Mouse (Mus musculus): ENCODE measurements at regions not wholly inside any gene's neighbourhood (a gene's known extent, or its start where the extent isn't known, plus 50 kb on each side); places are given as distances from the start of the nearest gene placed in this dataset.
A peak's percentile ranks its signal among the peaks of the same experiment; 100 is the strongest.

DNA sequence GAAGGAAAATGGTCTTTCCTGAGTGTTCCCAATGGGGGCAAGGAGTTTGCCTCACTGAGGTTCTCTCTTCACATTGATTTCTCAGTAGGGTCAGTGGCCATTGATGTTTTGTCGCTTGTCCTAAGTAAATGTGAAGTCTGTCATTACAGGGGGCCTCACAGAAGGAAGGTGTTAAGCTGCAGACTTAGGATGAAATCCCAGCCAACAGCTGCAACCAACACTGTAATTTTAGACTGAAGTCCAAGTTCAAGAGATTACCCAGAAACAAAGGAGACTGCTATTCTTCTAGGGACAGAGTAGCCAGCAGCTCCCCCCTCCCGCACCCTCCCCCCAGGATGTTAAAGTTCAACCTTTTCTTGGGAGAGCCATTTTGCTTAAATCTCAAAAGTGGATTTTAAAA lies 176.0 kb downstream of the Tmsb4x start:
- 88% methylated on average over 2 of the region's 2 CpGs for WGBS
- no peaks in the 10 kb centered on the region for H3K4me1 ChIP-seq (replicated peaks; ENCODE audit: control insufficient read depth, insufficient read depth, low read length)
- 0 out of 2 replicates have a peak, but pooled peaks cover 5% of the 10 kb centered on the region for H3K27me3 ChIP-seq (replicated peaks; ENCODE audit: control insufficient read depth, insufficient read depth, low read length)
- no peak overlapping the region for H3K4me3 ChIP-seq (ENCODE audit: low read depth, low read length)
- H3K9me3 ChIP-seq (ENCODE audit: control insufficient read depth, low read length), result no peaks in the 10 kb centered on the region
- DNase-seq (ENCODE audit: low spot score) (no peak), ATAC-seq (replicated peaks; ENCODE audit: low FRiP score, low TSS enrichment, low read depth) (no peak)
- H3K9ac ChIP-seq (ENCODE audit: low read length), result no peak overlapping the region
- H3K27ac ChIP-seq (ENCODE audit: low read depth), result no peak overlapping the region
- no peak overlapping the region for H3K4me2 ChIP-seq (ENCODE audit: low read length)
- no peaks in the 10 kb centered on the region for H3K36me3 ChIP-seq (ENCODE audit: control insufficient read depth, insufficient read depth, low read length)

- DNase-seq (ENCODE audit: low spot score), result no peak
- WGBS, result 33% methylated on average over 3 of the region's 3 CpGs
Measured at GRCm38 (mm10) chrX:167032586-167032985, 176.5 kb downstream of the Tmsb4x start.

GRCm38 (mm10) chrX:167031543-167031942 lies 177.6 kb downstream of the Tmsb4x start:
- no peak overlapping the region for H3K4me2 ChIP-seq (ENCODE audit: low read length)
- DNase-seq (ENCODE audit: low spot score), result no peak
- no peak overlapping the region for H3K27ac ChIP-seq (ENCODE audit: low read depth)
- H3K9me3 ChIP-seq (ENCODE audit: control insufficient read depth, low read length), result no peaks in the 10 kb centered on the region
- H3K36me3 ChIP-seq (ENCODE audit: control insufficient read depth, insufficient read depth, low read length), result no peaks in the 10 kb centered on the region
- 0 out of 2 replicates have a peak, but pooled peaks cover 2% of the 10 kb centered on the region for H3K27me3 ChIP-seq (replicated peaks; ENCODE audit: control insufficient read depth, insufficient read depth, low read length)
- H3K9ac ChIP-seq (ENCODE audit: low read length), result no peak overlapping the region
- 91% methylated on average over 2 of the region's 2 CpGs for WGBS
- no peak for ATAC-seq (replicated peaks; ENCODE audit: low FRiP score, low TSS enrichment, low read depth)
- no peaks in the 10 kb centered on the region for H3K4me1 ChIP-seq (replicated peaks; ENCODE audit: control insufficient read depth, insufficient read depth, low read length)
- H3K4me3 ChIP-seq (ENCODE audit: low read depth, low read length), result no peak overlapping the region

More at GRCm38 (mm10) chrX:167032586-167032985, 176.5 kb downstream of the Tmsb4x start:
- Histone ChIP-seq H3K36me3 (ENCODE audit: control insufficient read depth, insufficient read depth, low read length) (no peaks in the 10 kb centered on the region), H3K27me3 (replicated peaks; ENCODE audit: control insufficient read depth, insufficient read depth, low read length) (0 out of 2 replicates have a peak, but pooled peaks cover 5% of the 10 kb centered on the region), H3K9me3 (ENCODE audit: control insufficient read depth, low read length) (no peaks in the 10 kb centered on the region), H3K4me3 (ENCODE audit: low read depth, low read length) (no peak overlapping the region), H3K27ac (ENCODE audit: low read depth) (no peak overlapping the region), H3K4me1 (replicated peaks; ENCODE audit: control insufficient read depth, insufficient read depth, low read length) (no peaks in the 10 kb centered on the region), H3K9ac (ENCODE audit: low read length) (no peak overlapping the region), H3K4me2 (ENCODE audit: low read length) (no peak overlapping the region)
- ATAC-seq (replicated peaks; ENCODE audit: low FRiP score, low TSS enrichment, low read depth), result no peak

DNA sequence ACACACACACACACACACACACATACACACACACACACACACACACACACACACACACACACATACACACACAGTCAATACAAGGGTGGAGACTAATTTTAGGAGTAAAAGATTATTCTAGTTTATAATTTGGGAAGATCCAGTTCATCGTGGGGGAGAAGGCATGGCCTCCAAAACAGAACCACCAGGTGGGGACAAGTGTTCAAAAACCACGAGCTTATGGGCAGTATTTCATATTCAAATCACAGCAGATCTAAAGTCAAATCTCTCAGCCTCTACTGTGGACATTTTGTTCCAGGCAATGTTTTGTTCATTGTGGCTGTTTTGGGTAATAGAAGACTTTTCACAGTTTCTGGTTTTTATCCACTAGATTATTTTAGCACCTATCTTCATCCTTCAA lies 193.5 kb downstream of the Tmsb4x start:
- Histone ChIP-seq H3K27me3 (replicated peaks; ENCODE audit: control insufficient read depth, insufficient read depth, low read length) (0 out of 2 replicates have a peak, but pooled peaks cover 19% of the 10 kb centered on the region), H3K27ac (ENCODE audit: low read depth) (no peak overlapping the region), H3K4me3 (ENCODE audit: low read depth, low read length) (no peak overlapping the region), H3K36me3 (ENCODE audit: control insufficient read depth, insufficient read depth, low read length) (no peaks in the 10 kb centered on the region), H3K4me2 (ENCODE audit: low read length) (no peak overlapping the region), H3K9ac (ENCODE audit: low read length) (no peak overlapping the region), H3K9me3 (ENCODE audit: control insufficient read depth, low read length) (no peaks in the 10 kb centered on the region), H3K4me1 (replicated peaks; ENCODE audit: control insufficient read depth, insufficient read depth, low read length) (no peaks in the 10 kb centered on the region)
- DNase-seq (ENCODE audit: low spot score) (no peak), ATAC-seq (replicated peaks; ENCODE audit: low FRiP score, low TSS enrichment, low read depth) (no peak)
- 80% methylated on average over 2 of the region's 2 CpGs for WGBS

- no peak overlapping the region for H3K27ac ChIP-seq (ENCODE audit: low read depth)
- no peaks in the 10 kb centered on the region for H3K9me3 ChIP-seq (ENCODE audit: control insufficient read depth, low read length)
- 57% methylated on average over 2 of the region's 2 CpGs for WGBS
- H3K4me3 ChIP-seq (ENCODE audit: low read depth, low read length), result no peak overlapping the region
- H3K36me3 ChIP-seq (ENCODE audit: control insufficient read depth, insufficient read depth, low read length), result no peaks in the 10 kb centered on the region
- no peak overlapping the region for H3K9ac ChIP-seq (ENCODE audit: low read length)
- 0 out of 2 replicates have a peak, but pooled peaks cover 17% of the 10 kb centered on the region for H3K27me3 ChIP-seq (replicated peaks; ENCODE audit: control insufficient read depth, insufficient read depth, low read length)
- H3K4me1 ChIP-seq (replicated peaks; ENCODE audit: control insufficient read depth, insufficient read depth, low read length), result no peaks in the 10 kb centered on the region
- ATAC-seq (replicated peaks; ENCODE audit: low FRiP score, low TSS enrichment, low read depth), result no peak
- H3K4me2 ChIP-seq (ENCODE audit: low read length), result no peak overlapping the region
- DNase-seq (ENCODE audit: low spot score), result no peak
Measured at GRCm38 (mm10) chrX:167014322-167014721, 194.8 kb downstream of the Tmsb4x start.

- 40% methylated on average over 4 of the region's 4 CpGs for WGBS
- Histone ChIP-seq H3K9ac (ENCODE audit: low read length) (no peak overlapping the region), H3K9me3 (ENCODE audit: control insufficient read depth, low read length) (no peaks in the 10 kb centered on the region), H3K27me3 (replicated peaks; ENCODE audit: control insufficient read depth, insufficient read depth, low read length) (peaks cover 13% of the 10 kb centered on the region; the same call in 1 of the 2 replicates), H3K4me1 (replicated peaks; ENCODE audit: control insufficient read depth, insufficient read depth, low read length) (no peaks in the 10 kb centered on the region), H3K36me3 (ENCODE audit: control insufficient read depth, insufficient read depth, low read length) (no peaks in the 10 kb centered on the region), H3K4me3 (ENCODE audit: low read depth, low read length) (no peak overlapping the region), H3K27ac (ENCODE audit: low read depth) (no peak overlapping the region), H3K4me2 (ENCODE audit: low read length) (no peak overlapping the region)
- no peak for DNase-seq (ENCODE audit: low spot score)
- peak; percentile 43; the same call in 1 of the 2 replicates for ATAC-seq (replicated peaks; ENCODE audit: low FRiP score, low TSS enrichment, low read depth)
Measured at GRCm38 (mm10) chrX:167012891-167013290, 196.2 kb downstream of the Tmsb4x start.

GRCm38 (mm10) chrX:167011977-167012542 lies 197.1 kb downstream of the Tmsb4x start:
- WGBS, result 60% methylated on average over 1 of the region's 1 CpGs
- Histone ChIP-seq H3K9me3 (ENCODE audit: control insufficient read depth, low read length) (no peaks in the 10 kb centered on the region), H3K27ac (ENCODE audit: low read depth) (no peak overlapping the region), H3K4me3 (ENCODE audit: low read depth, low read length) (no peak overlapping the region), H3K36me3 (ENCODE audit: control insufficient read depth, insufficient read depth, low read length) (no peaks in the 10 kb centered on the region), H3K4me2 (ENCODE audit: low read length) (no peak overlapping the region), H3K27me3 (replicated peaks; ENCODE audit: control insufficient read depth, insufficient read depth, low read length) (peaks cover 13% of the 10 kb centered on the region; the same call in 1 of the 2 replicates), H3K9ac (ENCODE audit: low read length) (no peak overlapping the region), H3K4me1 (replicated peaks; ENCODE audit: control insufficient read depth, insufficient read depth, low read length) (no peaks in the 10 kb centered on the region)
- 0 out of 2 replicates have a peak, but pooled peaks have one; percentile 23 for ATAC-seq (replicated peaks; ENCODE audit: low FRiP score, low TSS enrichment, low read depth)
- DNase-seq (ENCODE audit: low spot score), result no peak

- no peak overlapping the region for H3K4me2 ChIP-seq (ENCODE audit: low read length)
- H3K4me3 ChIP-seq (ENCODE audit: low read depth, low read length), result no peak overlapping the region
- H3K27me3 ChIP-seq (replicated peaks; ENCODE audit: control insufficient read depth, insufficient read depth, low read length), result 0 out of 2 replicates have a peak, but pooled peaks cover 7% of the 10 kb centered on the region
- no peak overlapping the region for H3K9ac ChIP-seq (ENCODE audit: low read length)
- H3K27ac ChIP-seq (ENCODE audit: low read depth), result no peak overlapping the region
- no peaks in the 10 kb centered on the region for H3K4me1 ChIP-seq (replicated peaks; ENCODE audit: control insufficient read depth, insufficient read depth, low read length)
- H3K36me3 ChIP-seq (ENCODE audit: control insufficient read depth, insufficient read depth, low read length), result no peaks in the 10 kb centered on the region
- 70% methylated on average over 4 of the region's 4 CpGs for WGBS
- DNase-seq (ENCODE audit: low spot score) (no peak), ATAC-seq (replicated peaks; ENCODE audit: low FRiP score, low TSS enrichment, low read depth) (no peak)
- H3K9me3 ChIP-seq (ENCODE audit: control insufficient read depth, low read length), result no peaks in the 10 kb centered on the region
Measured at GRCm38 (mm10) chrX:166995855-166996254, 213.3 kb downstream of the Tmsb4x start.

DNA sequence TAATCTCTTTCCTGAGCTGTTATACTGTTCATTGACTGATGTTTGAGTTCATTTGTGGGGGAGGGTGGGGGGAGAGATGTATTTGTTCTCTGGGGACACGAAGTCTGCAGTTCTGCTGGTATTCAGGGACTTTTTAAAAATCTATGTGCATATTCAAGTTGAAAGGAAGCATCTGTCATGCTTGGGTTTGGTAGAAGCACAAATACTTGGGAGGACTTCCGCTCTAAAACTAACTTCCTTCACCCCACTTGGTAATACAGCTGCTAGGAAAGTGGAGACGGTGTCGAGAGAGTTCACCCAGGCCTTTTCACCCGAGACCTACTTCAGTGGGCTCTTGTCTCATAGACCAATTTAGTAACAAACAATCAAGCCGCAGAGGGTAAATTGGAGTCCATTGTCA lies 228.1 kb downstream of the Tmsb4x start:
- WGBS, result 65% methylated on average over 6 of the region's 6 CpGs
- Histone ChIP-seq H3K27me3 (replicated peaks; ENCODE audit: control insufficient read depth, insufficient read depth, low read length) (0 out of 2 replicates have a peak, but pooled peaks cover 6% of the 10 kb centered on the region), H3K9ac (ENCODE audit: low read length) (no peak overlapping the region), H3K4me1 (replicated peaks; ENCODE audit: control insufficient read depth, insufficient read depth, low read length) (no peaks in the 10 kb centered on the region), H3K36me3 (ENCODE audit: control insufficient read depth, insufficient read depth, low read length) (no peaks in the 10 kb centered on the region), H3K4me3 (ENCODE audit: low read depth, low read length) (no peak overlapping the region), H3K4me2 (ENCODE audit: low read length) (no peak overlapping the region), H3K27ac (ENCODE audit: low read depth) (no peak overlapping the region), H3K9me3 (ENCODE audit: control insufficient read depth, low read length) (no peaks in the 10 kb centered on the region)
- ATAC-seq (replicated peaks; ENCODE audit: low FRiP score, low TSS enrichment, low read depth) (no peak), DNase-seq (ENCODE audit: low spot score) (no peak)

Measured in intestine, embryonic 14.5 days (tissue).